Mouse (Mus musculus) CH12.LX (cell line): ENCODE results near the gene Sclt1. TPM values are rescaled to one million over a fixed set of nuclear protein-coding genes. Genes with fewer than 3 reads are reported as not detected.

ENCODE experiments used
- DNase-seq: peaks from one replicate; pipeline ENCODE4 v3.0.0-alpha.2; 2013; ENCODE audit errors: extremely low read depth
- H3K27ac ChIP-seq: 2 replicates; pipeline ENCODE4 v1.5.1; 2012; ENCODE audit warnings: low read depth, mild to moderate bottlenecking, control low read depth, moderate library complexity; ENCODE audit not compliant: insufficient read depth
- H3K27me3 ChIP-seq: replicated peaks from 2 replicates; pipeline ENCODE3; 2012; ENCODE audit warnings: inconsistent platforms
- H3K36me3 ChIP-seq, 2 experiments: replicated peaks in 1 of 2; 2 replicates each; pipeline versions ENCODE3 to v1.6.1; 2012; ENCODE audit warnings: inconsistent platforms in 1 of 2, low read length in 1 of 2, mild to moderate bottlenecking in 1 of 2, mixed read lengths in 1 of 2, moderate library complexity in 1 of 2; ENCODE audit not compliant: control insufficient read depth in 1 of 2, insufficient read depth in 1 of 2
- H3K4me1 ChIP-seq, 2 experiments: 2 replicates each; pipeline ENCODE4 v1.6.1; 2012; ENCODE audit warnings: inconsistent platforms in 1 of 2, moderate library complexity in 1 of 2; ENCODE audit not compliant: insufficient read depth in 2 of 2, control insufficient read depth in 1 of 2
- H3K4me2 ChIP-seq: 2 replicates; pipeline ENCODE4 v1.6.1; 2012; ENCODE audit warnings: low read depth, mild to moderate bottlenecking, control low read depth; ENCODE audit not compliant: poor library complexity, insufficient read depth, severe bottlenecking
- H3K4me3 ChIP-seq, 3 experiments: fragments of 150-350 bp in 1 of 3; sonication (generic) in 1 of 3; replicated peaks in 1 of 3; 2 replicates each; pipeline versions ENCODE3 to v1.5.1; 2011 to 2012; ENCODE audit warnings: low read depth in 2 of 3, low read length in 2 of 3, mild to moderate bottlenecking in 2 of 3, moderate library complexity in 2 of 3, control low read depth in 1 of 3, improper control_type of control experiment in 1 of 3, inconsistent platforms in 1 of 3, mixed read lengths in 1 of 3; ENCODE audit not compliant: poor library complexity in 1 of 3
- H3K79me2 ChIP-seq: replicated peaks from 2 replicates; pipeline ENCODE4 v1.6.1; 2012; ENCODE audit warnings: mild to moderate bottlenecking, moderate library complexity; ENCODE audit not compliant: control insufficient read depth, poor library complexity, insufficient read depth, severe bottlenecking; ENCODE audit errors: extremely low read depth
- H3K9ac ChIP-seq: 2 replicates; pipeline ENCODE4 v1.6.1; 2012; ENCODE audit warnings: low read depth, mild to moderate bottlenecking, control low read depth, moderate library complexity; ENCODE audit not compliant: insufficient read depth
- H3K9me3 ChIP-seq: replicated peaks from 2 replicates; pipeline ENCODE3; 2012; ENCODE audit warnings: low read length, inconsistent platforms, mixed read lengths
- CHD1 ChIP-seq: IDR thresholded peaks from 2 replicates; pipeline ENCODE4 v1.6.1; 2012; ENCODE audit warnings: low read depth, low read length, improper control_type of control experiment, inconsistent platforms
- CHD2 ChIP-seq: IDR thresholded peaks from 2 replicates; pipeline ENCODE4 v1.6.1; 2011; ENCODE audit warnings: low read length, improper control_type of control experiment
- CTCF ChIP-seq, 2 experiments: IDR thresholded peaks in 1 of 2; conservative IDR thresholded peaks in 1 of 2; 2 replicates each; pipeline ENCODE4 v1.5.1; 2011 to 2012; ENCODE audit warnings: low read depth in 2 of 2, low read length in 2 of 2, improper control_type of control experiment in 1 of 2, inconsistent platforms in 1 of 2, mild to moderate bottlenecking in 1 of 2, moderate library complexity in 1 of 2
- E2F4 ChIP-seq: IDR thresholded peaks from 2 replicates; pipeline ENCODE4 v1.6.1; 2011; ENCODE audit warnings: low read depth, low read length, improper control_type of control experiment; ENCODE audit not compliant: insufficient replicate concordance
- ELF1 ChIP-seq: IDR thresholded peaks from 2 replicates; pipeline ENCODE4 v1.6.1; 2014; ENCODE audit warnings: low read depth, mild to moderate bottlenecking, inconsistent platforms, low read length, improper control_type of control experiment
- ETS1 ChIP-seq: conservative IDR thresholded peaks from 2 replicates; pipeline ENCODE4 v1.6.1; 2012; ENCODE audit warnings: low read depth, mild to moderate bottlenecking, inconsistent platforms, low read length, improper control_type of control experiment, moderate library complexity
- IRF4 ChIP-seq: IDR thresholded peaks from 2 replicates; pipeline ENCODE4 v1.6.1; 2014; ENCODE audit warnings: low read depth, mild to moderate bottlenecking, inconsistent platforms, low read length, improper control_type of control experiment
- JUND ChIP-seq: conservative IDR thresholded peaks from 2 replicates; pipeline ENCODE4 v1.6.1; 2011; ENCODE audit warnings: low read depth, low read length, improper control_type of control experiment
- KAT2A ChIP-seq: IDR thresholded peaks from 2 replicates; pipeline ENCODE4 v1.6.1; 2012; ENCODE audit warnings: low read length, improper control_type of control experiment, inconsistent platforms; ENCODE audit not compliant: insufficient replicate concordance
- MAFK ChIP-seq: IDR thresholded peaks from 2 replicates; pipeline ENCODE4 v1.6.1; 2011; ENCODE audit warnings: low read length, improper control_type of control experiment; ENCODE audit not compliant: insufficient replicate concordance
- MAX ChIP-seq: IDR thresholded peaks from 2 replicates; pipeline ENCODE4 v1.6.1; 2011; ENCODE audit warnings: low read length, improper control_type of control experiment
- MAZ ChIP-seq: IDR thresholded peaks from 2 replicates; pipeline ENCODE4 v1.6.1; 2012; ENCODE audit warnings: low read depth, mild to moderate bottlenecking, inconsistent platforms, low read length, improper control_type of control experiment, moderate library complexity
- MEF2A ChIP-seq: IDR thresholded peaks from 2 replicates; pipeline ENCODE4 v1.6.1; 2014; ENCODE audit warnings: low read depth, mild to moderate bottlenecking, inconsistent platforms, low read length, improper control_type of control experiment, borderline replicate concordance
- MXI1 ChIP-seq: IDR thresholded peaks from 2 replicates; pipeline ENCODE4 v1.6.1; 2011; ENCODE audit warnings: mild to moderate bottlenecking, low read depth, low read length, improper control_type of control experiment
- NELFE ChIP-seq: IDR thresholded peaks from 2 replicates; pipeline ENCODE4 v1.6.1; 2011; ENCODE audit warnings: low read depth, low read length, improper control_type of control experiment
- PAX5 ChIP-seq: IDR thresholded peaks from 2 replicates; pipeline ENCODE4 v1.6.1; 2012; ENCODE audit warnings: low read length, inconsistent platforms, mixed read lengths
- POLR2A ChIP-seq: IDR thresholded peaks from 2 replicates; pipeline ENCODE4 v1.6.1; 2011; ENCODE audit warnings: low read depth, mild to moderate bottlenecking, improper control_type of control experiment, low read length
- POLR2AphosphoS2 ChIP-seq: IDR thresholded peaks from 2 replicates; pipeline ENCODE4 v1.6.1; 2011; ENCODE audit warnings: low read depth, low read length, improper control_type of control experiment
- SIN3A ChIP-seq: IDR thresholded peaks from 2 replicates; pipeline ENCODE4 v1.6.1; 2012; ENCODE audit warnings: low read length, improper control_type of control experiment, inconsistent platforms
- SMC3 ChIP-seq: IDR thresholded peaks from 2 replicates; pipeline ENCODE4 v1.6.1; 2011; ENCODE audit warnings: low read depth, low read length, improper control_type of control experiment
- TBP ChIP-seq: conservative IDR thresholded peaks from 2 replicates; pipeline ENCODE4 v1.6.1; 2011; ENCODE audit warnings: low read depth, low read length, improper control_type of control experiment
- USF1 ChIP-seq: IDR thresholded peaks from 2 replicates; pipeline ENCODE4 v1.6.1; 2014; ENCODE audit warnings: low read depth, mild to moderate bottlenecking, inconsistent platforms, low read length, improper control_type of control experiment
- ZKSCAN1 ChIP-seq: IDR thresholded peaks from 2 replicates; pipeline ENCODE4 v1.6.1; 2012; ENCODE audit warnings: low read depth, inconsistent platforms, low read length, improper control_type of control experiment, borderline replicate concordance
- ZMIZ1 ChIP-seq: IDR thresholded peaks from 2 replicates; pipeline ENCODE4 v1.6.1; 2012; ENCODE audit warnings: low read depth, mild to moderate bottlenecking, inconsistent platforms, low read length, improper control_type of control experiment
- ZNF384 ChIP-seq: IDR thresholded peaks from 2 replicates; pipeline ENCODE4 v1.6.1; 2012; ENCODE audit warnings: low read depth, low read length, improper control_type of control experiment, inconsistent platforms
- dilution Hi-C: fragments of 300-500 bp; cut with MboI; formaldehyde crosslinking; loops from 2 replicates; pipeline ENCODE4 v1.14.3; 2020; ENCODE audit warnings: low sequenced_read_pairs; ENCODE audit not compliant: extremely low pct_unique_long_range_greater_than_20kb, extremely low pct_ligation_motif_present
- in situ Hi-C: fragments of 300-500 bp; cut with MboI; formaldehyde crosslinking; loops from 3 replicates; pipeline ENCODE4 v1.14.3; 2019; ENCODE audit warnings: low sequenced_read_pairs, low pct_ligation_motif_present, low pct_unique_long_range_greater_than_20kb, mixed read lengths
- polyA plus RNA-seq: library from polyadenylated mRNA; unstranded; fragments of >175 nt; gene quantifications from 2 replicates; pipeline ENCODE4 v1.2.1, GENCODE M21; 2012; ENCODE audit warnings: low read depth; ENCODE audit not compliant: insufficient read length
- total RNA-seq, 2 experiments: library from RNA; depleted of rRNA; stranded (reverse); fragments of 300-350 nt in 1 of 2; fragments of >200 nt in 1 of 2; gene quantifications; 2 replicates each; pipeline ENCODE4 v1.2.3; 2012 to 2014

The Sclt1 gene
- total and polyA plus RNA-seq, 3 experiments, result 5.3 to 7.4 (median 6.5) TPM

DNA sequence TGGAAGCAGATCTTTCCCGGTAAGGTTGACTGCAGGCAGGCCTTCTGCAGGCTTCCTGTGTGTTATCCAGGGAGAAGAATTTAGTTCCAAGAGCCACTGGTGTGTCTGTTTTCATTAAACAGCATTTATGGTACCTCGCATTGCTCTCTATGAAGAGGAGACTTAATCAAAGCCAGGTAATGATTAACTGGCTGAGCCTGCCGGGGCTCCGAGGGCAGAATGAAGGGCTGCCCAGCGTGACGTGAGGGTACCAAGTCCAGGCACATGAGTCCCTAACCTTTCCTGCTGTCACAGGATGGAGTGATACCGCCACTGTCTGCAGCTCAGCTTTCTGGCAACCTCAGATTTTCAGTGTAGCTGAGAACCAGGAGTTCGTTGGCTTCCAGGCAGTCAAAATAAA is 160.9 kb downstream of the Sclt1 start:
- no peak overlapping the region for H3K9ac ChIP-seq
- no peak overlapping the region for H3K4me3 ChIP-seq
- no peak overlapping the region for H3K4me2 ChIP-seq
- dilution Hi-C loops (no loop called here), in situ Hi-C loops (no loop called here)
- H3K27me3 ChIP-seq, result no peaks in the 10 kb centered on the region
- no peak for TF ChIP-seq SMC3
- TF ChIP-seq MAX, result no peak
- TF ChIP-seq JUND, result no peak
- no peak for TF ChIP-seq SIN3A
- no peak for TF ChIP-seq TBP
- no peak for TF ChIP-seq ELF1
- TF ChIP-seq E2F4, result no peak
- no peak for TF ChIP-seq ZNF384
- TF ChIP-seq IRF4, result no peak
- no peak for TF ChIP-seq KAT2A
- no peak for TF ChIP-seq MAZ
- TF ChIP-seq ZMIZ1, result no peak
- no peak for TF ChIP-seq MEF2A
- TF ChIP-seq POLR2A, result no peak
- peaks cover 0 to 76% of the 10 kb centered on the region in 2 experiments; a peak in 2 of 4 replicates for H3K4me1 ChIP-seq
- no peak for DNase-seq
- H3K9me3 ChIP-seq, result no peaks in the 10 kb centered on the region
- no peak overlapping the region for H3K27ac ChIP-seq
- H3K79me2 ChIP-seq, result peaks cover 15% of the 10 kb centered on the region
- peaks cover 5 to 59% of the 10 kb centered on the region in 2 experiments for H3K36me3 ChIP-seq

DNA sequence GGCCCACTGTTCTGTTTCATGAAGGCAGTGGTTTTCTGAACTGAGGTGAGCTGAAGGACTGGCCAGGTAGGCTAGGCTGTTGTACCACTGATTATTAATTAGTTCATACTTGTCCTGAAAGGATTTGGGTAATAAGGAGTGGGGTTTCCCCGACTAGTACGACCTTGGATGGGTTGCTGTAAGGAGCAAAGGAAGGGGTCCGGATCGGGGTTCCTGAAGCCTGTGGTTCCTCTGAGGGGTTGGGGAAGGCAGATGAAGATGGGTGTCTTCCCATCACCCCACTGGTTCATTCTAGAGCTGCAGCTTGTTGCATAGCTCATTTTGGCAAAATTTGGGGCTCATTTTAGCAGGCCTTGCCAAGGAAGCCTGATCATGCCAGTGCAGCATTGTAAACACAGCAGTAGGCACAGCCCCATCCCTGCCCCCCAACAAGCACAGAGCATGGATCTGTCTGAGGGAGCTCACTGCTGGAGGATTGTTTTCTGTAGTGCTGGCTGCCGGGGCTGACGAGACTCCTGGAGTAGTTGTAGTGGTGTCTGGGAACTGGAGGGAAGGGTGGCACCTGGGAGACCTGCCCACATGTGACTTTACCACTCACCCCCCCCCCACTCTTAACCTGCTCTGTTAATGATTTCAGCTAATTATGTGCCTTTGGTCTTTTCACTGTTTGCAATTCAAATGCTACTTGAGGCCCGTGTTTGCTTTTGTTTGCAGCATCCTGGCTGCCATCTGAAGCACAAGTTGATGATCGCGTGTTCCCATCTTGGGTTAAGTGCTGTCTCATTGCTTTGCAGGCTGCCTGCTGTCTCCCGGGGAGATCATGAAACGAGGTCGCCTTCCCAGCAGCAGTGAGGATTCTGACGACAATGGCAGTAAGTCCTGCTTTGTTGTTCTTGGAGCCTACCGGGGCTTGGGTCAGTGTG is 161.7 kb downstream of the Sclt1 start:
- Histone ChIP-seq H3K4me3 (no peak overlapping the region), H3K9me3 (no peaks in the 10 kb centered on the region), H3K27ac (no peak overlapping the region), H3K27me3 (no peaks in the 10 kb centered on the region), H3K9ac (no peak overlapping the region), H3K4me1 (peaks cover 0 to 77% of the 10 kb centered on the region in 2 experiments; a peak in 2 of 4 replicates), H3K4me2 (no peak overlapping the region), H3K79me2 (peaks cover 14% of the 10 kb centered on the region), H3K36me3 (peaks cover 5 to 56% of the 10 kb centered on the region in 2 experiments)
- in situ Hi-C loops (no loop called here), dilution Hi-C loops (no loop called here)
- TF ChIP-seq CHD1 (no peak), CTCF (conservative IDR thresholded peaks at IDR 0.05 in 1 of 2, IDR thresholded peaks at IDR 0.05 in 1 of 2; ENCODE audit: low read depth in 2 of 2, low read length in 2 of 2) (no peak), POLR2A (no peak), USF1 (no peak), IRF4 (no peak), PAX5 (no peak), TBP (no peak), ZKSCAN1 (no peak), MAFK (no peak), NELFE (no peak), SIN3A (no peak), ZMIZ1 (no peak), E2F4 (no peak), MXI1 (no peak), POLR2AphosphoS2 (no peak), CHD2 (no peak), ZNF384 (no peak), ETS1 (no peak)
- DNase-seq, result no peak
